Mouse (Mus musculus) B cell, adult 2 months (primary cell): Measurements from ENCODE around the gene Plod2.

Experiments used
- DNase-seq, 2 experiments: peaks; one replicate each; pipeline ENCODE4 v3.0.0; 2022

Plod2 gene

GRCm38 (mm10) chr9:92603541-92603940, 61.5 kb downstream of the Plod2 start:
- no peak for DNase-seq

- peak; percentile 16 to 23 for DNase-seq
These were observed 68.7 kb downstream of the Plod2 start for GRCm38 (mm10) chr9:92610628-92611267.

- no peak for DNase-seq
These were observed 70.6 kb downstream of the Plod2 start for GRCm38 (mm10) chr9:92612641-92613040.

- no peak for DNase-seq
These were observed 71.2 kb downstream of the Plod2 start for GRCm38 (mm10) chr9:92613206-92613605.

- DNase-seq = no peak
These were observed 74.4 kb downstream of the Plod2 start for GRCm38 (mm10) chr9:92616418-92616817.

GRCm38 (mm10) chr9:92617376-92617775, 75.4 kb downstream of the Plod2 start:
- DNase-seq = no peak

GRCm38 (mm10) chr9:92620088-92620487, 78.1 kb downstream of the Plod2 start:
- DNase-seq = no peak

- DNase-seq = no peak
These were observed 79.2 kb downstream of the Plod2 start for GRCm38 (mm10) chr9:92621246-92621645.

- no peak for DNase-seq
These were observed 79.9 kb downstream of the Plod2 start for GRCm38 (mm10) chr9:92621878-92622282.

- DNase-seq = no peak
These were observed 92.8 kb downstream of the Plod2 start for GRCm38 (mm10) chr9:92634792-92635191.

GRCm38 (mm10) chr9:92639200-92639897, 97.3 kb downstream of the Plod2 start:
- no peak for DNase-seq

- no peak for DNase-seq
These were observed 99.7 kb downstream of the Plod2 start for GRCm38 (mm10) chr9:92641717-92642116.
